Mouse (Mus musculus) kidney, postnatal 36 days (tissue): ENCODE results near the gene Map7.

Source experiments
- DNase-seq, 2 experiments: peaks; one replicate each; pipeline ENCODE4 v3.0.0; 2021 to 2022; ENCODE audit warnings: mixed read lengths in 2 of 2

Map7 gene

GRCm38 (mm10) chr10:20295961-20296360 lies 147.7 kb downstream of the Map7 start:
- DNase-seq: peak in 1 of 2 experiments; percentile 58

- no peak for DNase-seq
Observed at GRCm38 (mm10) chr10:20298152-20298920, 150.1 kb downstream of the Map7 start.

DNA sequence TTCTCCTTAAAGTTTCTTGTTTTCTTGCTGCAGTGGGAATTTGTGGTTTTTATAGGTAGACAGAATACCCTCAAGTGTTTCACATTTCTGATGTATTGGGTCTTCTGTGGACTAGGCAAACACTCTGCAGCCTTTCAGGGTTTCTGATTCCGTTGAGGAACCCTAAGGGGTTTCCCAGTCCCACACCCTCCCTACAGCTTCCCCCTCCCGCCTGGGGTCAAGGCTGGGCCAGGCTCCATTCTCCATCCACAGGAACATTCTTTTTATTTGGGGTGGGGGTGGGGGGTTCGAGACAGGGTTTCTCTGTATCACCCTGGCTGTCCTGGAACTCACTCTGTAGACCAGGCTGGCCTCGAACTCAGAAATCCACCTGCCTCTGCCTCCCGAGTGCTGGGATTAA lies 150.8 kb downstream of the Map7 start:
- no peak for DNase-seq

- peak in 1 of 2 experiments; percentile 22 for DNase-seq
Observed at GRCm38 (mm10) chr10:20310969-20311769, 162.9 kb downstream of the Map7 start.

GRCm38 (mm10) chr10:20311918-20312735 lies 163.9 kb downstream of the Map7 start, which contains the start of gene Bclaf1:
Gene Bclaf1, plus strand, starts transcription at chr10:20312469.
- peak; percentile 100 for DNase-seq

DNA sequence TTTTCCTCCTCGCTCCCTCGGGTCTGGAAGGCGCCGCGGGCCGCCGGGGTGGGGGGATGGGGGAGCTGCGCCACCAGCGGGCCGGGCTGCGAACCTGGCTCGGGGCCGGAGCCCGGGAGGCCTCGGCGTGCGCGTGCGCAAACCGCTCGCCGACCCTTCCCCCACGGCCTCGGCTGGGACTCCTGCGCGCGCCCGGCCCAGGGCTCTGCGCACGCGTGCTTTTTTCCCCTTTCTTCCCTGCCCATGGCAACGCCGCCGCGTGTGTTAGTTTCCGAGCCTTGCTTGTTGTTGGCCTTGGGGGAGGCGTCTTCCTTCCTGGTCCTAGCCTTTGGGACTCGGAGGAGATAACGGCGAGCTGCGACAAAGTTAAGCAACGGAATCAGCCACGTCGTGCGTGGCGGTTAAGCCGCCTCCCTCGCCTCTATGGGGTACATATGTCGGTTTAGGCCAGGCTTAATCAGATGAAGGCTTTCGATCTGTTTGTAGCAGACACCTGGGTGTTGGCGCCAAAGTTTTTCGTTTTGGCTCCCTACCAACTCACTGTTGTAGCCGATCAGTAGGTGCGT lies 164.5 kb downstream of the Map7 start:
- peak; percentile 90 to 96 for DNase-seq

- no peak for DNase-seq
Observed at GRCm38 (mm10) chr10:20313447-20313846, 165.2 kb downstream of the Map7 start.

DNA sequence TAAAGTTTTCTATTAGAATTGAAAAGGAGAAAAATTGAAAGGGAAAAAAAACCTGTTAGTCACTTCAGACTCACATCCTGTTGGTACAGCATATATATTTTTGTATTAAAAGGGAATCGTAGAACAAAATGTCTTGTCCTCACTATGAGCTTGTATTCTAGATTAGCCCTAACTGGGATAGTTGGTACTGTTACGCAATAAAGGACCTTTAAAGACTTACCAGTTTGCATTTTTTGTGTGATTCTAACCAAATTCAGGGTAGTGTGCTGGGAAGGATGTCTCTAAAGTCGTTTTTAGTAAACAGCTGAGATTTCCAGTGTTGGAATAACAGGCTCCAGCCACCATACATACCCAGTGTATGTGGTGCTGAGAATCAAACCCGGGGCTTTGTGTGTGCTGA lies 165.7 kb downstream of the Map7 start:
- no peak for DNase-seq

DNA sequence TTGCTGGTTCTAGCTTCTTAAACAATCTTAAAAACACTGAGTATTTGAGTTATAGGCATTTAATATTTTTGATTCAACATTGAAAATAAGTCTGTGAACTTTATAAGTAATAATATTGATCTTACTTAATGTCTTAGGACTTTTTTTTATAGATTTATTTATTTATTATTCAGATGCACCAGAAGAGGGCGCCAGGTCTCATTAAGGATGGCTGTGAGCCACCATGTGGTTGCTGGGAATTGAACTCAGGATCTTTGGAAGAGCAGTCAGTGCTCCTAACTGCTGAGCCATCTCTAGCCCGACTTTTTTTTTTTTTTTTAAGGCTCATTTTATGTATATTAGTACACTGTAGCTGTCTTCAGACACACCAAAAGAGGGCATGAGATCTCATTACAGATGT lies 166.5 kb downstream of the Map7 start:
- DNase-seq: peak in 1 of 2 experiments; percentile 54

- DNase-seq: peak in 1 of 2 experiments; percentile 23
Observed at GRCm38 (mm10) chr10:20317466-20317865, 169.2 kb downstream of the Map7 start.

DNA sequence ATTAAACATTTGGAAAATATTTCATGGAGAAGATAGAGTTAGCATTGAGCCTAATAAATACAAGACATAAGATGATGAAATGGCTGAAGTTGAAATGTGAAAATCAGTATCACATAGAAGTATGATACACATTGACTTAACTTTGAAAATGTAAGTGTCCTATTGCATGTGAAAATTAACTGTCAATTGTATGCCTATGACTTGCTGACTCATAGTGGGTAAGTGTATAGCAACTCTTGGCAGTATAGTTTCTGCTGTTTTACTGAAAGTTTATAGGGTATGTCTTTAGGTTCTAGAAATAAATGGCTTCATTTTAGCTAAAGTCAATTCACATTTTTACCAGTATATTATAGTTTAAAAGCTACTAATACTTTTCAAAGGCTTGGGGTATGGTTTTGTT lies 178.0 kb downstream of the Map7 start:
- no peak for DNase-seq
